Mouse (Mus musculus): ENCODE measurements around the gene St3gal4. TPM values are rescaled to one million over a fixed set of nuclear protein-coding genes. Genes with fewer than 3 reads are reported as not detected.

Gene St3gal4
- total RNA-seq, 2 experiments from 2014 or later = 5.8 to 7.3 TPM

GRCm38 (mm10) chr9:35135575-35135974, 16.5 kb upstream of the St3gal4 start:
- DNase-seq = no peak
- intact Hi-C loops (cut with DNase I; ENCODE audit: low total_unique reads) = no loop called here

GRCm38 (mm10) chr9:35131637-35132397, 12.7 kb upstream of the St3gal4 start:
- intact Hi-C loops (cut with DNase I; ENCODE audit: low total_unique reads) = no loop called here

GRCm38 (mm10) chr9:35128995-35129418, 9.9 kb upstream of the St3gal4 start:
- intact Hi-C loops (cut with DNase I; ENCODE audit: low total_unique reads) = no loop called here
- no peak for DNase-seq

More at GRCm38 (mm10) chr9:35131637-35132397, 12.7 kb upstream of the St3gal4 start:
- no peak for DNase-seq

- intact Hi-C loops (cut with DNase I; ENCODE audit: low total_unique reads) = no loop called here
- DNase-seq = no peak
Measured at GRCm38 (mm10) chr9:35128564-35128963, 9.5 kb upstream of the St3gal4 start.

GRCm38 (mm10) chr9:35127561-35127960, 8.5 kb upstream of the St3gal4 start:
- intact Hi-C loops (cut with DNase I; ENCODE audit: low total_unique reads) = no loop called here
- no peak for DNase-seq

GRCm38 (mm10) chr9:35127147-35127546, 8.1 kb upstream of the St3gal4 start:
- intact Hi-C loops (cut with DNase I; ENCODE audit: low total_unique reads) = no loop called here
- DNase-seq = no peak

- DNase-seq = no peak
- intact Hi-C loops (cut with DNase I; ENCODE audit: low total_unique reads) = no loop called here
Measured at GRCm38 (mm10) chr9:35124678-35124955, 5.5 kb upstream of the St3gal4 start.

GRCm38 (mm10) chr9:35123804-35124677, 5.0 kb upstream of the St3gal4 start:
- intact Hi-C loops (cut with DNase I; ENCODE audit: low total_unique reads) = no loop called here
- no peak for DNase-seq

GRCm38 (mm10) chr9:35123456-35123803, 4.4 kb upstream of the St3gal4 start:
- DNase-seq = no peak
- intact Hi-C loops (cut with DNase I; ENCODE audit: low total_unique reads) = no loop called here

- no peak for DNase-seq
- intact Hi-C loops (cut with DNase I; ENCODE audit: low total_unique reads) = no loop called here
Measured at GRCm38 (mm10) chr9:35122551-35123266, 3.6 kb upstream of the St3gal4 start.

GRCm38 (mm10) chr9:35118563-35118962, 505 bp downstream of the St3gal4 start:
- DNase-seq = no peak
- intact Hi-C loops (cut with DNase I; ENCODE audit: low total_unique reads) = no loop called here

- intact Hi-C loops (cut with DNase I; ENCODE audit: low total_unique reads) = no loop called here
- DNase-seq = peak; percentile 42
Measured at GRCm38 (mm10) chr9:35117384-35118295, 1.4 kb downstream of the St3gal4 start.

GRCm38 (mm10) chr9:35116391-35117381, 2.4 kb downstream of the St3gal4 start:
- peak; percentile 84 for DNase-seq
- intact Hi-C loops (cut with DNase I; ENCODE audit: low total_unique reads) = no loop called here

GRCm38 (mm10) chr9:35115804-35116203, 3.3 kb downstream of the St3gal4 start:
- intact Hi-C loops (cut with DNase I; ENCODE audit: low total_unique reads) = no loop called here

GRCm38 (mm10) chr9:35115299-35115698, 3.8 kb downstream of the St3gal4 start:
- DNase-seq = no peak
- intact Hi-C loops (cut with DNase I; ENCODE audit: low total_unique reads) = no loop called here

More at GRCm38 (mm10) chr9:35115804-35116203, 3.3 kb downstream of the St3gal4 start:
- no peak for DNase-seq

GRCm38 (mm10) chr9:35114234-35114633, 4.8 kb downstream of the St3gal4 start:
- DNase-seq = no peak
- intact Hi-C loops (cut with DNase I; ENCODE audit: low total_unique reads) = no loop called here

GRCm38 (mm10) chr9:35111941-35112595, 7.0 kb downstream of the St3gal4 start:
- intact Hi-C loops (cut with DNase I; ENCODE audit: low total_unique reads) = no loop called here

GRCm38 (mm10) chr9:35111446-35111845, 7.6 kb downstream of the St3gal4 start:
- DNase-seq = no peak
- intact Hi-C loops (cut with DNase I; ENCODE audit: low total_unique reads) = no loop called here

More at GRCm38 (mm10) chr9:35111941-35112595, 7.0 kb downstream of the St3gal4 start:
- DNase-seq = peak; percentile 82
